Mouse (Mus musculus) ZHBTc4 (cell line): ENCODE data around the gene Ctsw.

Source experiments
- DNase-seq: peaks from one replicate; pipeline ENCODE4 v3.0.0-alpha.2; 2011; ENCODE audit warnings: low read depth, low spot score

The Ctsw gene

GRCm38 (mm10) chr19:5488878-5489571 is 20.7 kb upstream of the Ctsw start:
- peak; percentile 99 for DNase-seq

GRCm38 (mm10) chr19:5487768-5488550 is 19.7 kb upstream of the Ctsw start, which contains the start of gene Mus81:
Mus81 (minus strand) TSS chr19:5488402.
- DNase-seq, result peak; percentile 98

GRCm38 (mm10) chr19:5486771-5487170 is 18.5 kb upstream of the Ctsw start:
- no peak for DNase-seq

GRCm38 (mm10) chr19:5486286-5486685 is 18.0 kb upstream of the Ctsw start:
- DNase-seq, result no peak

GRCm38 (mm10) chr19:5485821-5486220 is 17.5 kb upstream of the Ctsw start:
- DNase-seq, result no peak

DNA sequence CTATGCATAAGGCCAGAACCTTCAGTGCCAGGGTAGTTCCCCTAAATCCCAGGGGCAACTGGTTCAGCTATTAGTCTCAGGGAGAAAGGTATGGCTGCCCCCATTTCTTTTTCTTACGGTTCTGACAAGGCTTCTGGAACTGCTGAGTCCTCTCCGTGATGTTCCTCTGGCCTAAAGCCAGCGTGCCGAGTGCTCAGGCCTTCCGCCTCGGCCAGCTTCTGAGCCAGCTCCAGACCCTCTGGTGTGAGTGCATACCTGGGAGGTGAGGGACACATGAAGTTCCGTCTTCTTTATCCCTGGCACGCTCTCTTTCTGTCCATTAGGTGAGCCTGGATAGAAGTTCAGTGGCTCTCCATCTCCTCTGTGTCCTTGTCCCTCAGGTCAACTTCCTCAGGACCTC is 17.1 kb upstream of the Ctsw start:
- no peak for DNase-seq

GRCm38 (mm10) chr19:5484496-5484895 is 16.2 kb upstream of the Ctsw start:
- DNase-seq, result no peak

GRCm38 (mm10) chr19:5483386-5484359 is 15.4 kb upstream of the Ctsw start:
- DNase-seq, result no peak

DNA sequence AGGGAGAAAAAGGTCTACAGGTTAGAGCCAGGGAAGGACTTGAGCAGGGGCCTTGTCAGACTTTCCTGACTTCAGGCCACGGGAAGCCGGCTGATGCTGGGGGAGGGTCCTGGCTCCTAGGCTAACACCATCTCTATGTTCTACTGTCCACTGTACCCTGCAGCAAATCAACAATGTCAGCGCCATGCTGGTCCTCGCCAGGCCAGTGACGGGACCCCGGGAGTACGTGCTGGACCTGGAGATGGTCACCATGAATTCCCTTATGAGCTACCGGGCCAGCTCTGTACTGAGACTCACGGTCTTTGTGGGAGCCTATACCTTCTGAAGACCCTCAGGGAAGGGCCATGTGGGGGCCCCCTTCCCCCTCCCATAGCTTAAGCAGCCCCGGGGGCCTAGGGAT is 13.1 kb upstream of the Ctsw start:
- DNase-seq, result no peak

DNA sequence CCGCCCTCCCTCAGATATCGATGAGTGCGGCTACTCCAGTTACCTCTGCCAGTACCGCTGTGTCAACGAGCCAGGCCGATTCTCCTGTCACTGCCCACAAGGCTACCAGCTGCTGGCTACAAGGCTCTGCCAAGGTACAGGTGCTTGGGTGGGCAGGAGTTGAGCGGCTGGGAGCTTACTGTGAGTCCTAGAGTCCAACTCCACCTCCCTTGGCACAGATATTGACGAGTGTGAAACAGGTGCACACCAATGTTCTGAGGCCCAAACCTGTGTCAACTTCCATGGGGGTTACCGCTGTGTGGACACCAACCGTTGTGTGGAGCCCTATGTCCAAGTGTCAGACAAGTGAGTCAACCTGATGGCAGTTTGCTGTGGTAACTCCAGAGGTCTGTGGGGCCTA is 11.7 kb upstream of the Ctsw start:
- no peak for DNase-seq

- no peak for DNase-seq
Observed at GRCm38 (mm10) chr19:5477668-5478300, 9.5 kb upstream of the Ctsw start.

DNA sequence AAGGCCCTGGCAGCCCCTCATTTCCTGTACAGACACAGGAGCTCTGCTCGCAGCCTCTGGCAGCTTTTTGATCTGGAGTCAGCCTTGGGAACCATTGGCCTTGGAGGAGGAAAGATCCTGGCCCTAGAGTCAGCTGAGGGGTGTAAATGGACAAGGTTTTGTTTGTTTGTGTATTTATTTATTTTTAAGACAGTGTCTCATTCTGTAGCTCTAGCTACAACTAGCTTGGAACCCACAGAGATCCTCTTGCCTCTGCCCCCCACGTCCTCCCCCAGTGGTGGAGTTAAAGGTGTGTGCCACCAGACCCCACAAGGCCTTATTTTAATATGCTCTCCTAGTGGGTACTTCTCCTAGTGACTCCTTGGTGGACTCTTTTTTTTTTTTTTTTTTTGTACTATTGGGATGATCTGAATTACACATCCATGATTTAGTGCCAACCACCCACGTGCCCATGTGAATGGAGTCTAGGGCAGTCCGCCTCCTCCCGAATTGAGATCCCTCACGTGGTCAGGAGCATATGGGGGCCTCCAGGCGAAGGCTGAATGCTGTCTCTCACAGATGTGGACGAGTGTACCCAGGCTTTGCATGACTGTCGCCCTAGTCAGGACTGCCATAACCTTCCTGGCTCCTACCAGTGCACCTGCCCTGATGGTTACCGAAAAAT is 8.8 kb upstream of the Ctsw start:
- no peak for DNase-seq

- DNase-seq, result no peak
Observed at GRCm38 (mm10) chr19:5475069-5475714, 6.9 kb upstream of the Ctsw start.

DNA sequence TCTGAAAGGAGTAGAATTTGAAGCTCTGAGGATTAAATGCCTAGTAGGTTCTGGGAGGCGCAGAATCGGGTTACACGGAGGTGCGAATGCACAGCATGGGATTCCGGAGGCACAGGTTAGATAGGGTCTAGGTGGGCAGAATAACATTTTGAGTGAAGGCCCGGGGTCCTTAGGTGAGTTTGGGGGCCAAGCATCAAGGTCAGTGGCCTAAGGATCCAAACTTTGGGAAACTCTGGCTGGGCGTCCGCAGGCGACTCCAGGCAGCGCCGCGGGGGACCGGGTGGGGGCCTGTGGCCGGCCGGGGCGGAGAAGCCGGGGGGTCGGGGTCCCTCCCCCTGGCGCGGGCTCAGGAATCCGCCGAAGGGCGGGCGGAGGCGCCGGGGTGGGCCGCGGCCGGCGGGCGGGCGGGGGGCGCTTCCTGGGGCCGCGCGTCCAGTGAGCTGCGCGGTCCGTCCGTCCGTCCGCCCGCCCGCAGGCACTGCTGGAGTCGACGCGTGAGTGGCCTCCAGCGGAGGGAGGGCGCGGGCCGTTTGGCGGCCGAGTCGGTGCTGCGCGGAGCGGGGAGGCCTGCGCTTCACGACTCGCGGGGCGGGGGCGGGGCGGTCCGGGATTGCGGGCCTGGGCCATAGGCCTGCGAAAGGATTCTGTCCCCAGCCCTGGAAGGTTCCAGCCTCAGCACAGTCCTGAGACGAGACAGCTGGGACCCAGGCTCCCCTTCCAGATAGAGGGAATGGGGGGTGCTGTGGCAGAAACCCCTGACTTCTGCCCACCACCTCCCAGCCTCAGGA is 6.2 kb upstream of the Ctsw start:
- DNase-seq, result peak; percentile 49

GRCm38 (mm10) chr19:5473720-5474119 is 5.4 kb upstream of the Ctsw start, which contains the start of gene Efemp2:
Efemp2 (plus strand) TSS chr19:5473954.
- peak; percentile 91 for DNase-seq

- DNase-seq, result no peak
Observed at GRCm38 (mm10) chr19:5472857-5473256, 4.5 kb upstream of the Ctsw start.

GRCm38 (mm10) chr19:5471846-5472245 is 3.5 kb upstream of the Ctsw start:
- DNase-seq, result no peak

DNA sequence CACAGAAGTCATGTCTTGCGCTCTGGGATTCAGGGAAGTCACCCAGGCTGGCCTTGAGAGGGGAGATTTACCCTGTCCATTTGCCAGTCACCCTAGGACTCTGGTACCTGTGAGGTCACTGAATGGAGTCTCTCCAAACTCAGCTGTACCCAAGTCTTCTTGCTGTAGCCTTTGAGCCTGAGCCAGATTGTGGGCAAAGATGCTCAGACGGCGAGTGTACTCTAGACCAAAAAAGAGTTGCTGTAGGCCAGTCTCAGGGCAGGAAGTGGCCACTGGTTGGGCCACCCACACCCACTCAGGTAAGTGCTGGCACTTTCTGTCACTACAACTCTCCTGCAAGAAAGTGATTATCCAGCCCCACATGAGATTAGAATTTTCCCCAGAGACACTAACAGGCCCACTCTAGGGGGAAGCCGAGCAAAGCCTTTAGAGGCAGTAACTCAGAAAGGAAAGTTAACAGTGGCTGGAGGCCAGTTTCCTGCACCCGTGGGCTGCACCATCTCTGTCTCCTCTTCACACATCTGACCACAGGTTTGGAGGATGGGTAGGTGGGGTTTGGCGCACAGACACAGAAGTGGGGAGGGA is 1.3 kb downstream of the Ctsw start:
- no peak for DNase-seq

- no peak for DNase-seq
Observed at GRCm38 (mm10) chr19:5465037-5465436, 3.3 kb downstream of the Ctsw start.
